Mouse (Mus musculus) CD4-positive helper T cell, adult 2 months (primary cell): ENCODE results near the gene Pim3.

Experiments
- DNase-seq: peaks from one replicate; pipeline ENCODE4 v3.0.0-alpha.2; 2012; ENCODE audit warnings: low read depth, missing footprints, low spot score

The Pim3 gene

DNA sequence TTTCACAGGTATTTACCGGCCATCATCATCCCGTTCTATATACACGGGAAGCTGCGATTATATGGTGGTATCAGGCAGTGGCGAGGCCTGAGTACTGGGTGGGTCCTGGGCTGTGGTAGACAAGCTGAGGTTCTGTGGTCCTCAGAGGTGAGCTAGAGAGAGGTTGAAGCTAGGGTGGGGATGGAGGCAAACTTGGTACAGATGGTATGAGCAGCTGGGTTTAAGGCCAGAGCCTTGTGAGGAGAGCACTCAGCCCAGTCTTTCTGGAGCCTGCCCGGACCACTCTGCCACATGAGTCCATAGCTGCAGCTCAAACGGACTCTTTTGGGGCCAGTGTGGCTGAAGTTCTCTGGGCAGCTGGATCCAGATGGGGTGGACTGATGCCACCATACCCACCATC is 4.6 kb upstream of the Pim3 start:
- no peak for DNase-seq

DNA sequence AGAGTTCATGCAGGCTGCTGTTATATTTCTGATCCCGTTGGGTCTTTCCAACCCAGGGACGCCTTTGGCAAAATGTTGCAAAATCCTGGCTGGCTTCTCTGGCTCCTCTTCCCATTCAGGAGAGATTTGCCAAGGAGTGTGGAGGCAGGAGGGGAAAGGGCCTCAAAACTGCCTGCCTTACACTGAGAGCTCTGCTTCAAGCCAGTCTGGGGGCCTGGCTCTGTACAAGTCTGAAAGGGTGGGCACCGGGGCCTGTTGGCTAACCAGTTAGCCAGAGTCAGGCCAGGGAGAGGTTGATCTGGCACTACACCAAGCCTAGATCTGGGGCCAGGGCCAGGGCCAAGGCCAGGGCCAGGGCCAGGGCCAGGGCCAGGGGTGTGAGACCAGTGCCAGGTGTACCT is 3.8 kb upstream of the Pim3 start:
- DNase-seq: no peak

DNA sequence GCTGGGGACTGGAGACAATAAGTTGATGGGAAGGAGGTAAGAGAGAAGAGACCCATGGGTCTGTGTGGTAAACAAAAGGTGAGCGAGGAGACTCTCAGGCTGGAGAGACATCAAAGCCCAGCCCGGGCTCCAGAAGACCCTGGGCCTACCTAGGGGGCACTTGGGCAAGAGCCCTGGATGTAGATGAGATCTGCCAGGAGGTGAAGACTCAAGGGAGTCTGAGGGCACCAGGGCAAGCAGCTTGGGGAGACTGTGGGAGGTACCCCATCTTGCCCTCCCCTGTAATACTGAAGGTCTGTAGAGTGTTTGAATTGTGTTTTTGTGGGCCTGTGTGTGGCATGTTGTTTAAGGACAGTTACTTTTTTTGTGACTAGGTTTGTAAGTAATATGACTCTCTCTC is 3.3 kb upstream of the Pim3 start:
- no peak for DNase-seq

DNA sequence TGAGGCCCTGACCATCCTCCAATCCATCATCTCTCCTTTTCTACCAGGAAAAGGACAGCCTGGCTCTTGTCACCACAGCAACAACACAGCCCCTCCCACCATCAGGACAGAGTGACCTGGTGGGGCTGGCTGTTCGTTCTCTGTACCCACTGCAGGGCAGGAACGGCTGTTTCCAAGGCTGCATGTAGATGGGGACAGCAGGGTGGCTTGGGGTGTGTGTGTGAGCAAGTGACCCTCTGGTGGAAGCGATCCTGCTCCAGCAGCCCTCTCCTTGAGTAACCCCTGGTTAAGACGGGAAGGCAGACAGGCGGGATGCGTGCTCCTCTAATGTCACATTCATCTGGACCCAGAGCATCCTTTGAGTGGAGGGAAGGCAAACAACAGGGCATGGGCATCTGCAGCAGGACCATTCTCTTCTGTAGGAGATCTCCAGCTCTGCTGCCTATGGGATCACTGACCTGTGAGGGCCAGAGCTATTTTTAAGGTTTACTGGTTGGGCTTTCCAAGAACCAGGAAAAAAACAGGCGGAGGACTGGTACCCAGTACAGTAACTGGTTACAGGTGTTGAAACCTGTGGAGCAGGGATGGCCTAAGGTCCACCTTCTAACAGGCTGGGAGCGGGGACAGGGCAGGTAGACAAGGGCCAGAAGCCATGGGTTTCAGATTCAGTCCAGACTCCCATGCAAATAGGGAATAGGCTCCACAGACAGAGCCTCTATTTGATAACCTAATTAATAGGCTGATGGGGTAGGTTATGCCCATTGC is 2.6 kb upstream of the Pim3 start:
- no peak for DNase-seq

DNA sequence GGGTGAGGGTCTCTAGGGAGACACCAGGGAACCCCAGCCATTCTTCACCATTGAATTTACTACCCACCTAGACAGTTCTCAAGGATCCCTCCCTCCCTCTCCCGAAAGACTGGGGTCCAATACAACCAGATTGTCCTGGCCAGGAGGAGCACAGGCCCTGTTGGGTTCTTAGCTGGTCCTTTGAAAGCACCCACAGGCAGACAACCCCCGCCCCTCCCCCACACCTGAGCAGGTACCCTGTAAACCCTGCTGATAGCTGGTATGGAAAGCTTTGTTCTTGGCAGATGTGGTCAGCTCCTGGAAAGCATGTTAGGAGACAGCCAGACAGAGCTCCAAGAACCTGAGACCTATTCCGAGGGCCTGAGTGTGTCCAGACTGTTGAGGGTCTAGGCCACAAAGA is 1.2 kb upstream of the Pim3 start:
- DNase-seq: no peak

DNA sequence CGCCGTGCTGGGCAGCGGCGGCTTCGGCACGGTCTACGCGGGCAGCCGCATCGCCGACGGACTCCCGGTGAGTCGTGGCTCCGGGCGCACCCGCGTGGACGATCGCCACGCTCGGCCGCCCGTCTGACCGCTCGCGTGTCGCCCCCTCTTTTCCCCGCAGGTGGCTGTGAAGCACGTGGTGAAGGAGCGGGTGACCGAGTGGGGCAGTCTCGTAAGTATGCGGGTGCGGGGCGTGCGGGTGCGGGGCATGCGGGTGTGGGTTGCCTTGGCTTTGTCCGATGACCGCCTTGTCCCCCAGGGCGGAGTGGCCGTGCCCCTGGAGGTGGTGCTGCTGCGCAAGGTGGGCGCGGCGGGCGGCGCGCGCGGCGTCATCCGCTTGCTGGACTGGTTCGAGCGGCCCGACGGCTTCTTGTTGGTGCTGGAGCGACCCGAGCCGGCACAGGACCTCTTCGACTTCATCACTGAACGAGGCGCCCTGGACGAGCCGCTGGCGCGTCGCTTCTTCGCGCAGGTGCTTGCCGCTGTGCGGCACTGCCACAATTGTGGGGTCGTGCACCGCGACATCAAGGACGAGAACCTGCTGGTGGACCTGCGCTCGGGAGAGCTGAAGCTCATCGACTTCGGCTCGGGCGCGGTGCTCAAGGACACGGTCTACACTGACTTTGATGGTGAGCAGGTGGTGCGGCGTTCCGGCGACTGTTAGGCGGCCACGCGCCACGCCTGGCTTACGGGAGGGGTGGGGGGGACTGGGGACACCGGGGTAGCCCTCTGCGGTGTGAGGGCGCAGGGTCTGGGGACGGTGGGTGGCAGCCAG is 1.1 kb downstream of the Pim3 start:
- no peak for DNase-seq

DNA sequence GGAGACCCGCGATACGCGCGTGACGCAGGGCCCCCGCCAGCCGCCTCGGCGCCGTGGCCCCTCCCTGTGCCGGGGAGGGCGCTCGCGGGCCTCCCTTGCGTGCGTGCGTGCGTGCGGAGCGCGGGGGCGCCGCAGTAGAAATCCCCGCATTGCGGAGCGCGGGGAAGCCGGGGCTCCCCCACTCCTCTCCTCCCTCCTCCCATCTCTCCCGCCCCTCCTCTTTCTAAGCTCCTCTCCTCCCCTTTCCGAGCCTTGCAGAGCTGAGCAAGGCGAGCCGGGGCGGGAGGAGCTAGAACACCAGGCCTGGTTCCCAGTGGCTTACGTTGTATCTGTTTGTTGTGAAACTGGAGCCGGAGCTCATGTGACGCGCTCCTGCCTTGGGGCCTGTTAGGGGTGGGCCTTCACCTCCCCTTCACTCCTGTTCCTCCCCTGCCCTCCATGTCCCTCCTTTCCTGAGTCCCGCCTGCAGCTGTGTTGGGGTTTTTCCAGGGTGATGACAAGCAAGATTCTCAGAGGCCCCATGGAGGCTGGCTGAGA is 1.8 kb downstream of the Pim3 start:
- peak; percentile 91 for DNase-seq

DNA sequence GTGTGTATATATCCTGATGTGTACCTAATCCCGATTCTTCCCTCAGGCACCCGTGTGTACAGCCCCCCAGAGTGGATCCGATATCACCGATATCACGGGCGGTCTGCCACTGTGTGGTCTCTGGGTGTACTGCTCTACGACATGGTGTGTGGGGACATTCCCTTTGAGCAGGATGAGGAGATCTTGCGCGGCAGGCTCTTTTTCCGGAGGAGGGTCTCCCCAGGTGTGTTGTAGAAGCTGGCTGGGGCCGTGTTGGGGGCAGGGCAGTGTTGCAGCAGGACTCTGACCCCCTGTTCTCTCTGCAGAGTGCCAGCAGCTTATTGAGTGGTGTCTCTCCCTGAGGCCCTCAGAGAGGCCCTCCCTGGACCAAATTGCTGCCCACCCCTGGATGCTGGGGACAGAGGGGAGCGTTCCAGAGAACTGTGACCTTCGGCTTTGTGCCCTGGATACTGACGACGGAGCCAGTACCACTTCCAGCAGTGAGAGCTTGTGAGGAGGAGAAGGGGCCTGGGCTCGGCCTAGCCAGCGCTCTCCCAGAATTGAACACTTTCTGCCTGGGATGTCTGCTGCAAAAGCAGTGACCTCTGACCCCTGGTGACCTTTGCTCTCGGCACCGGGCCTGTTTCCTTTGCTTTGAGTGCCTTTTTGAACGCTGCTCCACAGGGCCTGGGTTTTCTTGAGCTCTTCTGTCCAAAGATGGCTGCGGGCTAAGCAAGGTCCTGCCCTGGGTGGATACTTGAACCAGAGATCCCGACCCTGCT is 2.5 kb downstream of the Pim3 start:
- DNase-seq: no peak

DNA sequence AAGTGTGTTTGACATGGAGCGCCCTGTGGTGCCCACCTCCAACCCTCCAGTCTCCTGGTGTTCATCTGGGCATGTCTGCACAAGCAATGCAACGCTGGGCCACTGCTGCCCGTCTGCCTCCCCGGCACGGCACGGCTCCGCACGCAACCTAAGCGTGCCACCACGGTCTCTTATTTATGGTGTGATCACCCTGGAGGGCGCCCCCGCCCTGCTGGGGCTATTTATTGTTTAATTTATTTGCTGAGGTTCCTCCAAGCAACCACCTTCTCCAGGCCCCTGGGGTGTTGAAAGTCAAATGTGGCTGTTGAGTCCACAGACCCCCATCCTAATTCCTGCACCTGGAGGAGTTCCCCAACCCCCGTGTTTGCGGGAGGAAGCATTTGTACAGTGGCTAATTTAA is 3.1 kb downstream of the Pim3 start:
- DNase-seq: no peak

DNA sequence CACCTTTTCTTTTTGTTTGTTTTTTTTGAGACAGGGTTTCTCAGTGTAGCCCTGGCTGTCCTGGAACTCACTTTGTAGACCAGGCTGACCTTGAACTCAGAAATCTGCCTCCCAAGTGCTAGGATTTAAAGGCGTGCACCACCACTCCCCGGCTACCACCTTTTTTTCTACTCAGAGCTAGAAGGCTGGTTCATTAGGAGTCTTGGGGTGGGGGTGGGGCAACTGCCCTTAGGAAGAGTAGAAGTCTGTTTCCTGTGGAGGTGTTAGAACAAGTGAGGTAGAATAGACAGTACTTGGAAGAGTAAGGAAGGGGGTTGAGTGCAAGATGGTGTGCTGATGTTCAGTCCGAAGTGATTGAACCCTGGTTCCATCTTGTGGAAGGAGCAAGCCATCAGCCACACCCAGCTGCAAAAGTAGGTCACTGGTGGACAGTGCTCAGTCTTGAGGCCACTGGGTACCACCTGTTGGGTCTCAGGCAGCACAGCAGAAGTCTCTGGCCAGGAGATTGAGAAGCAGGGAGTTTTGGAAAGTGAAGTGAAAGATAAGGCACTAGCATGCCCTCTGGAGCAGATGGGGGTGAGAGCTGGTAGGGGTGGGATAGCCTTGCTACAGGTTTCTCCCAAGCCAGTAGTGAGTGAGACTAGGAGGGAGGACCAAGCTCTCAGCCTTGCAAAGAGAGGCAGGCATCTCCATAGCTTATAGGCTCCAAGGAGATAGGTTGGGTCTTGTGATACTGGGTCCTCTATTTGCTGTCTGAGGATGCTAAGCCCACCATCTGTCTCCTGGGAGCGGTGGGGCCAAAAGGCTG is 4.1 kb downstream of the Pim3 start:
- no peak for DNase-seq

DNA sequence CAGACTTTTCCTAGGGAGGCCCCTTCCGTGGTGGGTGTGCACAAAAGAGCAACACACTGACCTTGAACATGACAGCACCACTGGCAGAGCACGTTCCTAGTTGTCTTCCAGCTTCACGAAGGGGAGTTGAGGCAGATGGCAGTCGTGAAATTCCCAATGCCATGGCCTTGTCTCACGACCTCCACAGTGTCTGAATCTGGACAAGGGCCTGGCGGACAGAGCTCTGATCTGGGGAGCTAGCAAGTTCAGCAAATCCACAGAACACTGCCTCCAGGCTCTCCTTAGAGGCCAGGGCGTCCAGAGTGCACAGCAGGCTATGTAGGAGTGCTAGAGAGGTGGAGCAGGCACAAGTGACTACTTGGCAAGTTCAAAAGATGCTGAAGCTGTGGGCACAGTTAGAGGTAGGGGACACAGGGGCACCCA is 5.0 kb downstream of the Pim3 start:
- DNase-seq: no peak

DNA sequence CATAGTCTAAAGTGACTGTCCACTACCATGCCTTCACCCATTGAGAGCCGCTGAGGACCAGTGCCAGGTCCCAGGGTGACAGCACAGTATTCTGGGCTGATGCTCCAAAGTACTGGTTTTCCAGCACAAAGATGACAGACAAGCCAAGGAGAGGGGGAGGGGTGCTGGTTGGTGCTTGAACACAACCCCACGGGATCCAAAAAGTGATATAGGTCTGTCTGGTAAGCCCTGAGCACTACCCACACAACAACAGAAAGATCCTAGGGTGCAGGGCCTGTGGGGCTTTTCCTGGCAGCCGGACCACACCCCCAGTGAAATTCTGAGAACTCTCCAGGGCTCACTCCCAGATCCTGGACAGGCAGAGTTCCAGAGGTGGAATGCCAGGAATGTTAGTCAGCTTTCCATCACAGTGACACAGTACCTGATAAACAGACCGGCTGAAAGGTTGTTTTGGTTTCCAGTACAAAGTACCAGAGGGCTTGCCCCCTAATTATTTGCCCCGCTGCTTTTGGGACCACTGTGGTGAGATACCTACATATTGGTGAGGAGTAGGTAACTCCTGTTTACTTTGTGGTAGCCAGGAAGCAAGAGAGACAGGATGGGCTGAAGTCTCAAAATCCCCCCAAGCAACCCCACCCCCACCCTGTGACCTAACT is 5.5 kb downstream of the Pim3 start:
- no peak for DNase-seq

DNA sequence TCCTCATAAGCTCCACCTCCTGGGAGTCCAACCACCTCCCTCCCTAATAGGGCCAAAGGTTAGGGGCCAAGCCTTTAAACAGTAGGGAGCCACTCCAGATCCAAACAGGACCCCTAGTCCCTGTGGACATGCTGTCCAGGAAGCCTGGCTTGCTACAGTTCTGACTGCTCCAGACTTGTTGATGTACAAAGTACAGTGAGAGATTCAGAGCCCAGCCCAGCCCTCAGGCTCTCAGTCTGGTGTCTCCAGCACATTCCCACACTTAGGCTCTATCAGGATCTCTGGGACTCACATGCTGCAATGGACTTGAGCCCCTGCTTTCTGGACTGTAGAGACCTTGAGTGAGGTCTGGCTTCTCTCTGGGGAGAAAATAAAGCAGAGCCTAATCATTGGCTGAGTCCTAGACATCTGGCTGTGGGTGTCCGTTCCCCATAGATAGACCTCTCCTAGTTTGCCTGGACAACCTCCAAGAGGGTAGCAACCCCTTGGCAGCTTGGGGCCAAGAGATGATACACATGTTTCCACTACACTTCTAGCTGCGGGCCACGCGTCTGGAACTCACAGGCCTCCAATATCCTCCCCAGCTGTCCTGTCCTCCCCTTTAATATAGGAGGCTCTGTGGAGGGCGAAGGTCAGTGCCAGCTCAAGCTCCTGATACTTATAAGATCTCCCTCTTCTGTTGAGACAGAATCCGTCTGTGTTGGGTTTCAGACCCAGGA is 6.2 kb downstream of the Pim3 start:
- no peak for DNase-seq

DNA sequence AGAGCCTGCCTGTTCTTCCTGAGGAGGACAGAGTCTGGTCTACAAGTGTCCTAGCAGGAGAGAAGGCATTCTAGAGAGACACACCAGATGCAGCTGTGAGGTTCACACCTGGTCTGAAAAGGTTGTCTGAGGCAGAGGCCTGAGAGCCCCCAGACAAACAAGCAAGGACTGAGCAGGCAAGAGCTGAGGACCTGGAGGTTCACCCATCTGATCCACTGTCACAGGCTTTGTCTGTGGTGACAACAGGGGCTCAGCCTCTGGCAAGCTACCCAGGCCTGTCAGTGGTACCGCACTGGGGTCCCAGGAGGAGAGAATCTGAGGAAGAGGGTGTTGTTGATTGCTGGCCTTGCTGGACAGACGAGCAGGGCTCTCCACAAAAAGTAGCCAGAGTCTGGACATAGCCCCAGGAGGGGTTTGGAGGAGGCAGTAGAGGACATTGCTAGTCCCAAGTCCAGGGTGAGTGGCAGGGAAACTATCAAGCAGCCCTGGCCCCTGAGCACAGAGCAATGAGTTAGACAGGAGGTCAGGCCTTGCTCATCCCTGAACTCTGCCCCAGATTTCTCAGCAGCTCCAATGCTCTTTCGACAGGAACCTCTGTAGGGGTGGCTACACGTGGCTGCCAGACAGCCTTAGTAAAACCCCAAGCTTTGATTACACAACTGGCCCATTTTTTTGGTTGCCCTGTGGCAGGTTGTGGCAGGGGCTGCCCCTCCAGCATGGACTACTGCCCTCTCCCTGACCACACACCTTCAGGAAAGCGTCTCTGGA is 8.6 kb downstream of the Pim3 start:
- no peak for DNase-seq

DNA sequence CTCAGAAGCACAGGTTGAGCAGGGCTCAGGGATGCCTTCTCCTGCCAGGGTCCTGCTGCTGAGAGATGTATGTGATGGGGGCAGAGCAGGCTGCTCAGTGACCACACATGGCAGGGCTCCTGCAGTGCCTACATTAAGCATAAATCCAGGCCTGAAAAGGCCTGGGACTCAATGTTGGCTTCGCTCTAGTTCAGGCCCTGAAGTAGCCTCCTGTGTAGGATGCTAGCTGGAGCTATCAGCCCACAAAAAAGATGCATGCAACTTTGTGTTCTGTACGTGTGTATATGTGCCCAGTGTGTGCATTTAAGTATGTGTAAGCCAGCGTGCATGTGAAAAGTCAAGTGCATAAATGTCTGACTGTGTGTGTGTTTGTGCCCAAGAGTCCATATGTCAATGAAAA is 12.1 kb downstream of the Pim3 start:
- DNase-seq: no peak

DNA sequence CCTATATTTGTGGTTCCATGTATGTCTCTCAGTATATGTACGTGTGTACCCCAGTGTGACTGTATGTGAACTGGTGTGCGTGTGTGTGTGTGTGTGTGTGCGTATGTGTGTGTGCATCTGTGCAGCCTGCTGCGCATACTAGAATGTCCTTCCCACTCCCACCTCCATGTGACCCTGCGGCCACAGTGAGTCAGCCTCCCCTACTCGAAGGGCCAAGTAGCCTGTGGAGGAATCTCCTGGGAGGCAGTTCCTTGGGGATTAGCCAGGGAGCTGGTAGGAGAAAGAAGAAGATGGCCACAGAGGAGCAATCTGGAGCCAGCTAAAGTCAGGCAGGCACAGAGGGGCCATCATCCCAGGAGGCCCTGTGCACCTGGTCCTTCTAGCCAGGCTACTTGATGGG is 12.5 kb downstream of the Pim3 start:
- DNase-seq: no peak

DNA sequence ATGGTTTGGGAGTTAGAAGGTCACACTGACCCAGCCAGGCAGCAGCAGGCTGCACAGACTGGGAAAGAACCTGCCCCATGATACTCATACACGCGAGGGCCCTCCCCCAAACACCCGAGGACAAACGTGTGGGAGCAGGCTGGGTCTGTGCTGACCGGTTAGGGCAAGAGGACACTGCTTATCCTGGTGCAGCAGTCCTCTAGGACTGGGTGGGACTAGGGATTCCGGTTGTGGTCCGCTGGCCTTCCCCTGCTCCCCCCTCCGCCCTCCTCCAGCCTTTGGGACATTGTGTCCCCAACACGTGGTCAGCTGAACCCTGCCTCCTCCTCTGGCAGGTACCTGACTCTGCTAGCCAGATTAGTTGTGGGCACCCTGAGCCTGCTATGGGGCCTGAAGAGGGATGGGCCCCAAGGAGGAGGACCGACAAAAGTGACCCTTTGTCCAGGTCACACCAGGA is 13.7 kb downstream of the Pim3 start:
- DNase-seq: no peak

DNA sequence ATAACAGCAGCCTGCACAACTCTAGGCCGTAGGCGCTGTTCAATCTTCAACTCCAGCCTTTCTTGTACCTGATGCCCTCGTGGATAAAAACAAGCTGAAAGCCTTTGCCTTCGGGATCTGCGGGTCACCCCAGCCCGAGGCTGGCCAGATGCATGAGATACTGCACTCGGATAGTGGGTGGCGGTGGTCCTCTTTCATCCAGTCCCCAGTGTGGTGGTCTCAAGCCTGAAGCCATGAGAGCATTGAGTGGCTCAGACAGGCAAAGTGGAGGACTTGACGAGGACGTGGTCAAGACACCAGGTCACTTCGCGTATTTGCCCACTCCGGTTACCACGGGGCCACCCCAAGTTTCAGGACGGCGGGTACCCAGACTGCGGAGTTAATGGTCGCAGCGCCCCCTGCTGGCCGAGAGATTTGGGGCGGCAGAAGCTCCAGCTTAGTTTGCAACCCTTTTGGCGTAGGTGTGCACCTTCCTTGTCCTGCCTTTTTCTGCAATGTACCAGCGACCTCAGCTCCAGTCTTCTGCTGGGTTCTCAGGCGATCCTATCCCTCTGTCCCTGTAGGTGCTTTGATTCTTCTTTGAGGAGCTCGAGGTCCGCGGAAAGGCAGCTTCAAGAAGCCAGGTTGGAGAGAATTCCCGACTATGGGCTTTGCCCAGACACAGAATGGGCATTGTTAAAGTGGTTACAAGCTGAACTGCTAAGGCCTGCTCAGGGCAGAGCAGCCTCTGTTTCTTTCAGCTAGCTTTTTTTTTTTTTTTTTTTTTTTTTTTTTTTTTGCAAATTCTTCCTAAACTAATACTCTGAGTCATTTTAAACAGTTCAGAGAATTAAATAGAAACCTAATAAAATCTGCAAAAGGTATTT is 14.4 kb downstream of the Pim3 start:
- peak; percentile 75 for DNase-seq
